Mouse (Mus musculus) hindbrain, embryonic 13.5 days (tissue): ENCODE results near the gene Lmln. TPM values are rescaled to one million over a fixed set of nuclear protein-coding genes. Genes with fewer than 3 reads are reported as not detected.
"Not testable (repeated sequence)": the region's sequence is repeated elsewhere in the genome, so short reads cannot be mapped to it uniquely, and the experiment has no call there.

Source experiments
- ATAC-seq: fragments of 200-750 bp; cut with Nextera tagmentation; 2 replicates; pipeline ENCODE4 v1.8.0; 2017; ENCODE audit warnings: moderate TSS enrichment; ENCODE audit not compliant: low FRiP score
- H3K27ac ChIP-seq: fragments of 300-500 bp; sonication (generic); 2 replicates; pipeline ENCODE4 v1.5.1; 2015; ENCODE audit warnings: inconsistent platforms, mild to moderate bottlenecking, moderate library complexity
- H3K27me3 ChIP-seq: fragments of 300-500 bp; sonication (generic); 2 replicates; pipeline ENCODE4 v1.6.1; 2015; ENCODE audit warnings: mild to moderate bottlenecking, inconsistent platforms
- H3K36me3 ChIP-seq: fragments of 300-500 bp; sonication (generic); 2 replicates; pipeline ENCODE4 v1.6.1; 2015; ENCODE audit warnings: mild to moderate bottlenecking, inconsistent platforms
- H3K4me1 ChIP-seq: fragments of 300-500 bp; sonication (generic); replicated peaks from 2 replicates; pipeline ENCODE4 v1.6.1; 2015; ENCODE audit warnings: inconsistent platforms
- H3K4me2 ChIP-seq: fragments of 300-500 bp; sonication (generic); 2 replicates; pipeline ENCODE4 v1.6.1; 2015; ENCODE audit warnings: inconsistent platforms, mild to moderate bottlenecking, moderate library complexity
- H3K4me3 ChIP-seq: fragments of 300-500 bp; sonication (generic); 2 replicates; pipeline ENCODE4 v1.5.1; 2015; ENCODE audit warnings: mild to moderate bottlenecking, inconsistent platforms
- H3K9ac ChIP-seq: fragments of 300-500 bp; sonication (generic); 2 replicates; pipeline ENCODE4 v1.6.1; 2015; ENCODE audit warnings: mild to moderate bottlenecking, inconsistent platforms
- H3K9me3 ChIP-seq: fragments of 300-500 bp; sonication (generic); 2 replicates; pipeline ENCODE4 v1.6.1; 2016; ENCODE audit warnings: inconsistent platforms
- WGBS: fragments of 180-500 bp; shearing (Covaris S2); methylation state at CpG from one replicate; pipeline ENCODE4 v1.1.7; 2015; 5-methylcytosine and 5-hydroxymethylcytosine counted together
- microRNA counts: library from miRNA; unstranded; fragments of <30 nt; microRNA quantifications from one replicate; lab custom pipeline; 2016
- microRNA-seq: library from miRNA; unstranded; fragments of <30 nt; microRNA quantifications from one replicate; pipeline ENCODE4, GENCODE M21; 2016
- polyA plus RNA-seq: library from polyadenylated mRNA; unstranded; fragments of >200 nt; fragmentation: Nextera tagmentation; extraction: Ambion mirVana; gene quantifications from 2 replicates; pipeline ENCODE4 v1.2.1, GENCODE M21; 2015

Lmln gene
- polyA plus RNA-seq, 1 experiment from 2014 or later: 3.3 TPM

DNA sequence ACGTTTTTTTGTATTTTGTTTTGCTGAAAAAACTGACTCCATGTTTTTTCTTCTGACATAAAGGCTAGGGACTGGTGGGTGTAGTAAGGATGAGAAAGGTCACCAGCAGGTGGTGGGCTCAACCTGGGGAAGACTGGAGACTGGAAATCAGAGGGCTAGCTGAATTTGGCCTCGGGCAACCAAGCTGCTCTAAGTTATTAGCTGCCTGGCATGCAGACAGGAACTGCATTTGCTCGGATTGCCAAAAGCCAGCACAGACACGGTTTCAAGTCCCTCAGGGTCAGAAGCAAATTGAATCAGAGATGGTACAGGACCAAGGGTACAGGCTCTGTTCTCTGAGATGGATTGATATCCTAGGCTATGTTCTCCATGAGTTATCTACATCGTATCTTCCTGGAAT lies 110.8 kb downstream of the Lmln start:
- WGBS: 75% methylated on average over 5 of the region's 5 CpGs

DNA sequence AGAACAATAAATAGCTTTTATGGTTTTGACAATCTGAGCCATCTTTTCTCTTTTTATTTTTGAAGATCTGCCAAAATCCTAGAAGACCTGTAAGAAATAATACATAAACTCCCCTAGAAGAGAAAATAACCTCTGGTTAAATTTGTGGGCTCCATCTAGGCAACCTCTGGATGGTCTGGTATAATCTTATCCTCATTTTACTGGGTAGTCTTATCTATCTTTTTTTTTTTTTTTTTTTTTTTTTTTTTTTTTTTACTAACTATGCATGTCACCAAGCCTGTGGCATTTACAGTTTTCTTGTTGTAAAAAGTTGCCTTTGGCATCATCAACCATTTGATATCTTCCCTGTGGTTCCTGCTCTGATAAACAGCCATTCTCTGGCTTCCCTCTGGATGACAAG lies 112.4 kb downstream of the Lmln start:
- H3K27me3 ChIP-seq: no peaks in the 10 kb centered on the region
- no peak overlapping the region for H3K27ac ChIP-seq
- ATAC-seq: no peak
- H3K9ac ChIP-seq: no peak overlapping the region
- no peaks in the 10 kb centered on the region for H3K9me3 ChIP-seq
- H3K36me3 ChIP-seq: no peaks in the 10 kb centered on the region
- H3K4me1 ChIP-seq: 0 out of 2 replicates have a peak, but pooled peaks cover 4% of the 10 kb centered on the region
- no peak overlapping the region for H3K4me2 ChIP-seq
- no peak overlapping the region for H3K4me3 ChIP-seq

More for the DNA sequence above, 110.8 kb downstream of the Lmln start:
- no peak overlapping the region for H3K4me2 ChIP-seq
- H3K4me3 ChIP-seq: no peak overlapping the region
- H3K9me3 ChIP-seq: no peaks in the 10 kb centered on the region
- no peaks in the 10 kb centered on the region for H3K36me3 ChIP-seq
- no peaks in the 10 kb centered on the region for H3K27me3 ChIP-seq
- H3K4me1 ChIP-seq: no peaks in the 10 kb centered on the region
- H3K27ac ChIP-seq: no peak overlapping the region
- no peak for ATAC-seq
- H3K9ac ChIP-seq: no peak overlapping the region

DNA sequence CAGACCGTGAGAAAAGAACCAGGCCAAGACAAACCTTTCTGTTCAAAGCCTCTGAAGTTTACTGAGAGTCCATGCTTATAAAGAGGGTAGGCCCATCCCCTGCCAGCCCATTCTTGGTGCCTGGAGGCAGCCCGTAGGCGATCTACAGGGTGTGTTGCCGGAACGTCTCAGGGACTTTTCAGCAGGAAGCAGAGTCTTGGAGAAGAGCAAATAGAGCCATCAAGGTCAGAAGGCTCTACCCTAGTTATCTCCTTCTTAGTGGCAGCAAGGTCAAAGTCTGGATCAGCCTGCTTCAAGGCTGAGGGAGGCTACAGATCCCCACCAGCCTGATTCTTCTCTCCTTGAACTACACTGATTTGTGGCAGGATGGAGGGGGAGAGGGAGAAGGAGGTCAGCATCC lies 114.5 kb downstream of the Lmln start:
- not testable (repeated sequence) for H3K4me2 ChIP-seq, H3K4me1 ChIP-seq, H3K9ac ChIP-seq, H3K27me3 ChIP-seq, H3K36me3 ChIP-seq, H3K27ac ChIP-seq, H3K4me3 ChIP-seq, H3K9me3 ChIP-seq, ATAC-seq
- 91% methylated on average over 5 of the region's 5 CpGs for WGBS

MicroRNA genes within 50 kb of the gene (microRNA counts, 519-probe panel; counts per million panel counts)
- microRNA mmu-miR-1947 (lab: Ali Mortazavi, UCI): 51.3 counts per million

Small RNAs within 50 kb of the gene (microRNA-seq; reads per million reads assigned to microRNA genes)
- gene Gm22231: not detected
- 6.3 reads per million, percentile 19 among the genes with 10 or more reads in this experiment for gene Mir1947

Other genes with a start within 250 kb of the Lmln start
- gene Fyttd1, start 185.0 kb upstream of the Lmln start, polyA plus RNA-seq: 110 and 119 TPM in 2 replicates
- 26.1 and 28.8 TPM in 2 replicates for gene Rubcn, start 184.8 kb upstream of the Lmln start, polyA plus RNA-seq
- gene Lrch3, start 148.4 kb upstream of the Lmln start, polyA plus RNA-seq: 47.3 and 51.3 TPM in 2 replicates
- 6.4 and 6.8 TPM in 2 replicates for gene Iqcg, start 6.3 kb upstream of the Lmln start, polyA plus RNA-seq
- 566 and 585 TPM in 2 replicates for gene Rpl35a, start 6.1 kb upstream of the Lmln start, polyA plus RNA-seq
- 17.0 and 18.3 TPM in 2 replicates for gene Osbpl11, start 122.5 kb downstream of the Lmln start, polyA plus RNA-seq
- 82.6 and 86.3 TPM in 2 replicates for gene Snx4, start 188.9 kb downstream of the Lmln start, polyA plus RNA-seq